Mouse (Mus musculus) gastrocnemius, adult 8-10 months (tissue): ENCODE results near the gene Arid1b. TPM values are rescaled to one million over a fixed set of nuclear protein-coding genes. Genes with fewer than 3 reads are reported as not detected.

Experiments
- DNase-seq, 2 experiments: peaks; one replicate each; pipeline ENCODE4 v3.0.0; 2022; ENCODE audit warnings: low spot score in 2 of 2
- total RNA-seq, 4 experiments: library from RNA; stranded (reverse); gene quantifications; 2 replicates each; pipeline ENCODE4 v1.2.4; 2022

The Arid1b gene
- total RNA-seq, 4 experiments from 2014 or later, result 30.8 to 35.6 (median 33.9) TPM

DNA sequence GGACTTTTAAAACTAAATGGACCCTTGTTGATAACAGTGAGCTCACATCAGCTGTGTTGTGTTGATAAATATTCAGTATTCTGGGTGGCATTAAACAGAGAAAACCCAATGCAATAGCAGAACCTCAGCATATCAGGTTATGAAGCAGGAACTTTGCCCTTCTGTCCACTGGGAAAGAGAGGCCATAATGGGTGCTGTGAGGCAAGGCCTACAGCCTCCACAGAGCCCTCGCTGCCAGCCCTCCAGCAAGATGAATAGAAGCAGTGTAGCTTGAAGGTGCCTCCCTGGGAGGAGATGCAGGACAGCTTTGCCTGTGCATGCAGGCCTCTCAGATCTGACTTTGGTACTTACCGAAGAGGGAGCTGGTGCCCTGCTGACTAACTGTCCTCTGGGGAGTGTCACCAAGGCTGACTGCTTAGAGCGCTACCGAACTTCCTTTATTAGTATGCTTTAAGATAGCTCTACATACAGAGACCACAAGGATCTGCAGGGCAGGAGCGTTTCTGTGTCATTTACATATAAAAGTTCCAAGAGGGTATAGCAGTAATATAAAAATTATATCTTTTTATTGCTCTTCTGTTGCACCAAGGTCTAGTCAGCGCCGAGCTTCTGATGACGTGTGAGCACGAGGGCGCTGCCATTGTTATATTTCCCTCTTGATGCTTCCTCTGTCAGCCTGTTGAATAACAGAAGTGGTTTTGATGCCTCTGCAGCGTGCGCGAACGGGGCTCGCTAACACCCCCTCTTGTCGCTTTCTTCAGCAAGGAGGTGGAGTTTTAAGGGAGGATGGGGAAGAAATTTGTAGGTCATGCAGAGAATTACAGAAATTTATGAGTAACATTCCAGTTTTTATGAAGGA lies 244.5 kb downstream of the Arid1b start:
- no peak for DNase-seq

DNA sequence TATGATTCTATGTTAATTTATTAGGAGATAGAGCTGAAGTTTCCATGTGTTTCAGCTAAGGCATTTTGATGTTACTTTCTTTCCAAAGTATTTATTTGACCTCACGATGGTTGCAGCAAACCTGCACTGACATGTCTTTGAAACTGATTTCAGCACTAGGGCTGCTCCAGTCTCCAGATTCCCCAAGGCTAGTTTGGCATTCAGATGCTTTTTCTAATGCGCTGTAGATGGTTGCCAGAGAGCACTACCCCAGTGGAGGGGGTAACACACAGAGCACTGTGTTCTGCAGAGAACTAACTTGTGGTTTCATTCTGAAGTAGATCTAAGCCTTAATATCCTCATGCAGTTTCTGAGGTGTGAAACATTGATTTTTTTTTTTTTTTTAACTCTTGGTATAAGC lies 250.4 kb downstream of the Arid1b start:
- DNase-seq, result no peak

DNA sequence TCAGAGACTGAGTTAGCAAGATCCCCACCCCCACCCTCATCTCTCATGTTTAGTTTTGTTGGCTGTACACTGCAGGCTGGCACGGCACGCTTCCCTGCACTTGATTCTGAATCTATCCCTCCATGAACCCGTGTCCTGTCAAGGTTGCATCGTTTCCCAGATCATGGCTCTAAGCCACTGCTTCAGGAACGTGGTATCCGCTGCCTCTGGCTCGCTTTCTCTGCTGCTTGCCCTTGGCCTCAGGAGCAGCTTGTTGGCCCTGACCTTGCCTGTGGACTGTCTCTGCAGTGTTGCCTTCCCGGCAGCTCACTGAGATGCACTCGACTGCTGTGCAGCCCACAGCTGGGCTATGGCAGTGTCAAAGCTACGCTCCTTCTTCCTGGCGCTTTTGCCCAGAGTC lies 252.6 kb downstream of the Arid1b start:
- DNase-seq, result peak; percentile 22 to 34

- DNase-seq, result no peak
Measured at GRCm38 (mm10) chr17:5247247-5247646, 253.1 kb downstream of the Arid1b start.

DNA sequence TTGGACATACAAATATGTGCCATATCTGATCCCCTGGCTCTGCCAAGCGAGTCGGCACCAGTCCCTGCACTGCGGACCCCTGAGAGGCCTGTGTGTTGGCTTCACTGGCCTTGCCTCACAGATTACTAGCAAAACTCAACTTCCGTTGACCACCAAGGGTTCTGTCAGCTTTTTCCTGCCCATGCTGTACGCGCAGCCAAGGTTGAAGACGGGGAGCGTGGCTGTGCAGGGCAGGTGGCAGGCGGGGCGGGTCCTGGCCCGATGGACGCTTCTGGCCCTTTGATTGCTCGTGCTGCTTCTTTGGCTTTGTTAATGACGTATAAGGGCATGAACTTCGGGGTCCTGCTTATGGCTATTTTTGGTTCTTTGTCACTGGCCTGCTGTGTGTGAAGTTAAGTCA lies 253.6 kb downstream of the Arid1b start:
- DNase-seq, result no peak

DNA sequence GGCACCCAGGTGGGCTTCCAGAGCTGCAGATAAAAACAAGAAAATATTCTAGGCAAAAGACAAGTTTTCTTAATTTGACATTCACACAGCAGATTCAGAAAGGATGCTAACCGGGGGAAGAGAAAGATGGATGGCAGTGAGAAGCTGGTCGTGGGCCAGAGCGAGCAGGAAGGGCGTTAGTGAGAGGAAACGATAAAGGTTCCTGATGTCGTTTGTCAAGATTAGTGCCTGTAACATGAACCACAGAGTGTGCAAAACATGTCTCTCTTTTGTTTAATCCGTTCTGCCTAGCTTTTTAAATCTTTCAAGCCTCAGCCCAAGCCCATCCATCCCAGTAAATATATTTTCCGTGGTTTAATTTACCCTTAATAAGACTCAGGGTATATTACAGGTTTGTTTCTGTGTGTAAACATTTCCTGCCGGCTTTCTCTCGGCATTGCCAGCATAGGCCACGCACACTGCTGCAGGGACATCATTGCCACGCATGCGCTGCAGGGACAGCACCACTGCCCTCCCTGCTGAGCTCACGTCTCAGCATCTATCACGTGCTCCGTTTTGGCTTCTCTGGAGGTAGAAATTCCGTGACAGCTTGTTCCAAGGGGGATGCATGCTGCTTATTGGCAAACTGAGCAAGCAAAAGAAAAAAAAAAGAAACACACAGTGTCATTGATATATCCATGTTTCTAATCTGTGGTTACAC lies 255.0 kb downstream of the Arid1b start:
- DNase-seq, result no peak

GRCm38 (mm10) chr17:5249681-5250180 lies 255.6 kb downstream of the Arid1b start:
- DNase-seq, result no peak

DNA sequence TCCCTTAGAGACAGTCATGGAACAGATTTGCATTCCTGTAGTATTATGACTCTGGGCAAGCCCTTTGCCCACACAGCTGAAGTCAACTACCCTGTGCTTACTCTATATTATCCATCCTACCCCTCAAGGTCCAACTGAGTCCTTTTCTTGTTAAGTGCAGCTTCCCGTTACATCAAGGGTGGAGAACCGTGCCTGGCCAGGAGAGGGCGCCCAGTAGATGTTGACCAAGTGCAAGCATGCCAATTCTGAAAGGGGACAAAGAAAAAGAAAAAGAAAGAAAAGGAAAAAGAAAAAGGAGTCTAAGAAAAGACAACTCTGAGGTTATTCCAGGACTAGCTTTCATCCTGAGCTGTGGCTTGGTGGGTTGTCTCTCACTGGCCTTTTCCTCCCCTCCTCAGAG lies 258.3 kb downstream of the Arid1b start:
- DNase-seq, result peak; percentile 33 to 48

- no peak for DNase-seq
Measured at GRCm38 (mm10) chr17:5254717-5255617, 260.8 kb downstream of the Arid1b start.

DNA sequence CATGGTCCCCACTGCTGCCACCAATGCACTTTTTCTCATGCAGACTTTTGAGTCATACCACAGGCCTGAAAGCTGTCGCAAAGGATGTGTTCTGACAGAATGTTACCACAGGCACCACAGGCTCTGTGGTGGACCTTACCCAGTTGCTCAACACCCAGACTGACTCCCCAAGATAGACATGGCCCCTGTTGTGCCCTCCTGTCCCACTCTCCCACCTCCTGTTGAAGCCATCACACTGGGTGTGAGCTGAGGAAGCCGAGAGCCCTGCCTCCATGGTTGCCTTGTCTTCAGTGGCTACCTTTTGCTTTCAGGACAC lies 261.4 kb downstream of the Arid1b start:
- DNase-seq, result no peak

- DNase-seq, result no peak
Measured at GRCm38 (mm10) chr17:5258978-5259377, 264.8 kb downstream of the Arid1b start.

- no peak for DNase-seq
Measured at GRCm38 (mm10) chr17:5261131-5261651, 267.1 kb downstream of the Arid1b start.

DNA sequence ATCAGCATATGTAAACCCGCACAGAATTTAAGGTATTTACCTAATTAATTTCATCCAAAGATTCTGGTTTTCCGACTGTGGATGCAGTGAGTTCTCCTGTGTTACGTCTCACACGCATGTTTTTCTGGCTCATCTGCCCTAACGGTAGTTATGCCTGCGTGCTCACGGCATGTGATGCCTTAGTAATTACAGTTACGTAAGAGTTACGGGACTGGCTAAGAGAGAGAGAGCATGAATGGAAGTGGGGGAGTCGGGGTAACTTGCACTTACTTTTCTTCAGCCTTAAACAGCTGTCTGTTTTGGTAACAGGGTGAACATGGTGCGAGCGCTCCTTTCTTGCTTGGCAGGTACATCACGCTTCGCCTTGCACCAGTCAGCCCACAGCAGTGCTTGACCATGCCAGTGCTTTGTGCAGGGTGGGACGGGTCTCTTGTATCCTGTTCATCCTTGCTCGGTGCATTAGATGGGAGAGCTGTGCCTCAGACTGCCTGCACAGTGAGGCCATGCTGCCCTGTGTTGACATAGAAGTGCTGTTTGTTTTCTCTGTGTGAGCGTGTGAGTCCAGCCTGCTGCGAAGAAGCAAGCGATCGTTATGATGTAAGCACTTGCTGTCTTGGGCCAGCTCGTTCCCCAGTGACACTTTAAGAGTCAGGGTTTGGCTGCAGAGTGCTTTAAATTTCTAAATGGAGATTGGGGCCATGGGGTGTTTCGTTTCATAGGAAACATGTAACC lies 267.9 kb downstream of the Arid1b start:
- DNase-seq, result peak; percentile 14 to 38

- no peak for DNase-seq
Measured at GRCm38 (mm10) chr17:5262788-5263187, 268.7 kb downstream of the Arid1b start.

- no peak for DNase-seq
Measured at GRCm38 (mm10) chr17:5264783-5265182, 270.7 kb downstream of the Arid1b start.

DNA sequence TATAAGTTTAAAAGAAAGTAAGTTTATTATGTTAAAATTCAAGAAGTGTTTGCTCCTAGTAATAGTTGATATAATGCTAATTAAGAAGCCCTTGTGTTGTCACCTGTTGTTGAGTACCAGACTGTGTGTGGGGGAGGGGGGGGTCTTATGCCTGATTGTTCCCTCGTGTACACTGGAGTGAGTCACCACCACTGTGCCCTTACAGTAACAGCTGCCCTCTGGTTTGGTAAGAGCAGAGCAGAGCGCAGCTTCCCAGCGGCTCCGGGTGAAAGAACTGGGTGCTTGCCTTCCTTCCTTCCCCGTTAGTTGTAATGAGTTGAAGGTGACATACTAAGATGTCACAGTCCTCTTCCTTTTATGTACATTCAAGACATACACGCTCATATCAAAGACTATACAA lies 271.5 kb downstream of the Arid1b start:
- no peak for DNase-seq

GRCm38 (mm10) chr17:5267747-5268146 lies 273.6 kb downstream of the Arid1b start:
- DNase-seq, result no peak

GRCm38 (mm10) chr17:5269302-5269701 lies 275.2 kb downstream of the Arid1b start:
- DNase-seq, result no peak

- DNase-seq, result no peak
Measured at GRCm38 (mm10) chr17:5269774-5270173, 275.6 kb downstream of the Arid1b start.

DNA sequence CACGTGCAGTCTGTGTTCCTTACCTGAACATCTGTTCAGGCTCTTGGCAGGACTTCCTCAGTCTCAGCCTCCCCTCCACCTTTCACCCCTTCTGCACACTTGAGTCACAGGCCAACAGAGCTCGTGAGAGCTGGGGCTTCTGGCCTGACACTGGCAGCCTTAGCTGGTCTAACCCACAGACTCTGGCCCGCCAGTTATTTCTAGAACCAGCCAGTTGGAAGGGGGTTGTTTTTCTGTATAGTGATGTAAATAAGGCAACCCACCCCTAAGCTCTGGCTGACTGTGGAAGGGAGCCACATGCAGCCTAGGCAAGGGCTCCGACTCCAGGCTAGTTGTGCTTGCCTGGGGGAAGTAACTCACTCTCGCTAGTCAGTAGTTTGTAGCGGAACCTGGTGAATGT lies 276.7 kb downstream of the Arid1b start:
- DNase-seq, result no peak

DNA sequence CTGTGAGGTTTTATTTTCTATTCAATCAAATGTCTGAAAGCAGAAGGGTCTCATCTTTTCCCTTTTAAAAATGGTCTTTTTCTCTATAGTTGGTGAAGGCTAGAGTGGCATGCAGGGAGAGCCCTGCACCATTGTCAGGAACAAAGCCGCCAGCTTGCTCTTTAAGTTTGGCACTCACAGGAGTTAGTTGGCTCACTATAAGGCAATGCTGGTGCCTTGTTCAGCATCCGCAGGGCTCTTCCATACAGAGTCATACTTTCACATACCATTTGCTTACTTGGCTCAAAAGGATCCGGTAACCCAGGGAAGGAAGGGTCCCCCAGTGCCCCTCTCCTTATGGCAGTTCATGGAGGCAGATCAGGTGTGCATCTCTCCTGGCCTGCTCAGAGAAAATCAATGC lies 279.0 kb downstream of the Arid1b start:
- DNase-seq, result no peak
